Mouse (Mus musculus) lung, embryonic 14.5 days (tissue): Measurements from ENCODE around the gene Gcc2. TPM values are rescaled to one million over a fixed set of nuclear protein-coding genes. Genes with fewer than 3 reads are reported as not detected.
"Not testable (repeated sequence)": the region's sequence is repeated elsewhere in the genome, so short reads cannot be mapped to it uniquely, and the experiment has no call there.

Experiments
- ATAC-seq: fragments of 200-750 bp; cut with Nextera tagmentation; 2 replicates; pipeline ENCODE4 v1.8.0; 2017; ENCODE audit warnings: mild to moderate bottlenecking, moderate TSS enrichment, moderate library complexity; ENCODE audit not compliant: insufficient read depth
- DNase-seq: peaks from one replicate; pipeline ENCODE4 v3.0.0-alpha.2; 2015
- H3K27ac ChIP-seq: fragments of 300-500 bp; sonication (generic); 2 replicates; pipeline ENCODE4 v1.5.1; 2014; ENCODE audit warnings: low read depth, mild to moderate bottlenecking, moderate library complexity
- H3K27me3 ChIP-seq: fragments of 300-500 bp; sonication (generic); 2 replicates; pipeline ENCODE4 v1.6.1; 2014; ENCODE audit warnings: low read length, control low read depth; ENCODE audit not compliant: insufficient read depth
- H3K36me3 ChIP-seq: fragments of 300-500 bp; sonication (generic); 2 replicates; pipeline ENCODE4 v1.6.1; 2014; ENCODE audit warnings: control low read depth; ENCODE audit not compliant: insufficient read depth
- H3K4me1 ChIP-seq: fragments of 300-500 bp; sonication (generic); 2 replicates; pipeline ENCODE4 v1.6.1; 2014; ENCODE audit warnings: antibody characterized with exemption, control low read depth; ENCODE audit not compliant: insufficient read depth
- H3K4me2 ChIP-seq: fragments of 300-500 bp; sonication (generic); 2 replicates; pipeline ENCODE4 v1.6.1; 2014; ENCODE audit warnings: mild to moderate bottlenecking
- H3K4me3 ChIP-seq: fragments of 300-500 bp; sonication (generic); 2 replicates; pipeline ENCODE4 v1.5.1; 2014; ENCODE audit warnings: low read depth, low read length
- H3K9ac ChIP-seq: fragments of 300-500 bp; sonication (generic); 2 replicates; pipeline ENCODE4 v1.6.1; 2014
- H3K9me3 ChIP-seq: fragments of 300-500 bp; sonication (generic); 2 replicates; pipeline ENCODE4 v1.6.1; 2016; ENCODE audit warnings: low read depth, low read length, control low read depth
- WGBS: fragments of 180-500 bp; shearing (Covaris S2); extraction: QIAGEN DNeasy Blood & Tissue Kit; methylation state at CpG from one replicate; pipeline ENCODE4 v1.1.7; 2014; 5-methylcytosine and 5-hydroxymethylcytosine counted together
- polyA plus RNA-seq: library from polyadenylated mRNA; unstranded; fragments of >200 nt; fragmentation: Nextera tagmentation; extraction: Ambion mirVana; gene quantifications from 2 replicates; pipeline ENCODE4 v1.2.1, GENCODE M21; 2014

The Gcc2 gene
- polyA plus RNA-seq, 1 experiment from 2014 or later = 69.1 TPM

DNA sequence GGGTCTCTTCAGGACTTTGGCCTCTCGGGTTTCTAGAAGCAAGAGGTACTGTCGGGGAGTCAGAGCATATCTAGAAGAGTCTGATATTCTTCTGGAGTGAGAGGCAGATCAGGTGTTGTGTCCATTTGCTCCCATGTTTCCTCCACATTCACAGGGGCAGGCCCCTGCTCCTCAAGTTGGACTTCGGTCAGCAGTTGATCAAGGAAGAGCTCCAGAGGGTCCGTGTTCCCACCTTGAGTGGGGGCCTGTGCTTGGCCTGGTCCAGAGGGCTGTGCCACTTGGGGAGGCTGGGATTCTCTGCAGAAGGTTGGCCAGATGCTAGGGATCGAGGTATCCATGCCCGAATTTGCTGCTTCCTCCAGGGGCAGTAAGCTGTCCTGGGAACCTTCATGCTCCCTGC lies 27.5 kb upstream of the Gcc2 start:
- DNase-seq = not testable (repeated sequence)
- 81% methylated on average over 2 of the region's 6 CpGs for WGBS

DNA sequence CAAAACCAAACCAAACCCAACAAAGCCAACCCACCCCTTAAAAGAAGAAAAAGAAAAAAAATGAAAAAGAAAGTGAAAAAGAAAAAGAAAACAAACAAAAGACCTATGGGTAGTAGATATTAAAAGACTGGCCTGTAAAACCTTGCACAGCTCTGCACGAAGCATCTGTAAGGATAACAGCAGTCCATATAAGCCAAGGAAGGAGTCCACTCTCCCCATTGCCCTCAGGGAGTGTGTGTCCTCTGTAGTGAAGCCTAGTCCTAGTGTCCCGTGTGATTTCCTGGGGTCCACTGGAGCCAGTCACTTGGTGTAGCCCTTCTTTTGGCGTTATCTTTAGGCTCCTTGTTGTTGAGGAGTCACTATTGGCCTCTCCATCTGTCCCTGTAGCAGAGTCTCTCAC lies 25.3 kb upstream of the Gcc2 start:
- H3K9ac ChIP-seq = not testable (repeated sequence)
- WGBS = 51% methylated on average over 3 of the region's 3 CpGs

More for the DNA sequence above, 27.5 kb upstream of the Gcc2 start:
- H3K4me2 ChIP-seq, H3K27ac ChIP-seq, H3K4me3 ChIP-seq, H3K9ac ChIP-seq, H3K27me3 ChIP-seq, H3K4me1 ChIP-seq, ATAC-seq, H3K36me3 ChIP-seq: not testable (repeated sequence)
- H3K9me3 ChIP-seq = peaks cover 15% of the 10 kb centered on the region

DNA sequence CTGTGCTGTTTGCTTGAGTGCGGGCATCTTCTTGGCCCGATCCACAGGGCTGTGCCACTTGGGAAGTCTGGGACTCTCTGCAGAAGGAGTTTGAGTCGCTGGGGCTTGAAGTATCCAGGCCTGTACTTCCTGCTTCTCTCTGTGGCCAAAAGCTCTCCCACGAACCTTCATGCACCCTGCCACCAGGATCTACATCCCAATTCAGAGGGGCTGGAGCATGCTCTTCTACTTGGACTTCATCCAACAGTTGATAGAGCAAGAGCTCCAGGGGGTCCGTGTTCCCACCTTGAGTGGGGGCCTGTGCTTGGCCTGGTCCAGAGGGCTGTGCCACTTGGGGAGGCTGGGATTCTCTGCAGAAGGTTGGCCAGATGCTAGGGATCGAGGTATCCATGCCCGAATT lies 24.2 kb upstream of the Gcc2 start:
- peak; percentile 33 for ATAC-seq
- H3K9ac ChIP-seq, H3K4me2 ChIP-seq, H3K4me1 ChIP-seq, H3K27ac ChIP-seq, DNase-seq, H3K36me3 ChIP-seq, H3K4me3 ChIP-seq, H3K27me3 ChIP-seq: not testable (repeated sequence)
- WGBS = 83% methylated on average over 5 of the region's 7 CpGs
- peaks cover 15% of the 10 kb centered on the region for H3K9me3 ChIP-seq

More for the DNA sequence above, 25.3 kb upstream of the Gcc2 start:
- not testable (repeated sequence) for H3K4me2 ChIP-seq, H3K4me3 ChIP-seq, ATAC-seq, H3K4me1 ChIP-seq, H3K36me3 ChIP-seq, H3K27ac ChIP-seq, H3K27me3 ChIP-seq, DNase-seq
- peaks cover 15% of the 10 kb centered on the region for H3K9me3 ChIP-seq

DNA sequence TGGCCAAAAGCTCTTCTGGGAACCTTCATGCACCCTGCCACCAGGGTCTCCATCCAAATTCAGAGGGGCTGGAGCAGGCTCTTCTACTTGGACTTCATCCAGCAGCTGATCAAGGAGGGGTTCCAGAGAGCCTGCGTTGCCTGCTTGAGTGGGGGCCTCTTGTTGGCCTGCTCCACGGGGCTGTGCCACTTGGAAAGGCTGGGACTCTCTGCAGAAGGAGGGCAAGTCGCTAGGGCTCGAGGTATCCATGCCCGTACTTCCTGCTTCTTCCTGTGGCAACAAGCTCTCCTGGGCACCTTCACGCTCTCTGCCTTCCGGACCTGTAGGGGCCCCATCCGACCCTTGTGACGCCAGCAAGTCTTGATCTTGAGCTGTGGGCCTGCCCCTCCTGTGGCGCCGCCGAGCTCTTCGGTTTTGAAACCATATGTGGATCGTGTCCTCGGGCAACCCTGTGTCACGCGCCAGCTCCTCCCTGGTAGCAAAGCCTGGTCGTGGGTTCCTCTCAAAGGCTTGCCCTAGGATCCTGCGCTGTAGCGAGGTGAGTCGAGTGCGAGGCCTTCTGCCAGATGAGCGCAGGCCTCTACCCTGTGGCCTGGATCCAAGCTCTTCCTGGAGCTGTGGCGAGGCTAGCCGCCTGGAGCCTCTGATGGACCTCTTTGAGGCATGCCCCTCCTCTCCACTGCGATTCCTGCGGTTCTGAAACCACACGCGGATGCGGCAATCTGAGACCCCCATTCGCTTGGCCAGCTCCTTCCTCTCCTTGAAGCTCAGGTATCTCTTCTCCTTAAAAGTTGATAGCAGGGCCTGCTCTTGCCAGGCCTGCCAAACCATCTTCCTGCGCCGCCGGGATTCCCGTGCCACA lies 23.3 kb upstream of the Gcc2 start:
- not testable (repeated sequence) for H3K4me1 ChIP-seq, H3K27me3 ChIP-seq, H3K4me2 ChIP-seq, H3K36me3 ChIP-seq, H3K9ac ChIP-seq, H3K4me3 ChIP-seq, H3K27ac ChIP-seq
- peak; percentile 43 for DNase-seq
- peak; percentile 85 for ATAC-seq
- peaks cover 15% of the 10 kb centered on the region for H3K9me3 ChIP-seq
- WGBS = 88% methylated on average over 33 of the region's 35 CpGs

DNA sequence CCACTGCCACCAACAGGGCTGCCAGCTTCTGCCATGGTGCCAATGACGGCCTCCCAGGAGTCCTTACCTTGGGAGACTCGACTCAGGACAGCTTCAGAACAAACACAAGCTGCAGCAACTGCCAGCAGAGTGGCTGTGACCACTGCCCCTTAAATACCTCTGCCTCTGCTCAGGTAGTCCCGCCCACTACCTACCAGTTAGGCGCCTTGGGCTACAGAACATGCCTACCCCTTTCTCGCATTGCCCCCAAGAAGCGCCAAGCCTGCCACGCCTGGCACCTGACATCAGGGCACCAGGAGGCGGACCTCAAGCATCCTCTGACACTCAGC lies 22.7 kb upstream of the Gcc2 start, which contains the start of gene Duxf3:
Gene Duxf3 (minus strand): TSS at position 35 of the 329 bp plus-strand sequence.
- not testable (repeated sequence) for H3K27ac ChIP-seq, DNase-seq, H3K9ac ChIP-seq, H3K4me3 ChIP-seq, H3K36me3 ChIP-seq, H3K4me1 ChIP-seq, H3K27me3 ChIP-seq, H3K4me2 ChIP-seq
- H3K9me3 ChIP-seq = peaks cover 15% of the 10 kb centered on the region
- 73% methylated on average over 6 of the region's 8 CpGs for WGBS
- peak; percentile 52 for ATAC-seq

DNA sequence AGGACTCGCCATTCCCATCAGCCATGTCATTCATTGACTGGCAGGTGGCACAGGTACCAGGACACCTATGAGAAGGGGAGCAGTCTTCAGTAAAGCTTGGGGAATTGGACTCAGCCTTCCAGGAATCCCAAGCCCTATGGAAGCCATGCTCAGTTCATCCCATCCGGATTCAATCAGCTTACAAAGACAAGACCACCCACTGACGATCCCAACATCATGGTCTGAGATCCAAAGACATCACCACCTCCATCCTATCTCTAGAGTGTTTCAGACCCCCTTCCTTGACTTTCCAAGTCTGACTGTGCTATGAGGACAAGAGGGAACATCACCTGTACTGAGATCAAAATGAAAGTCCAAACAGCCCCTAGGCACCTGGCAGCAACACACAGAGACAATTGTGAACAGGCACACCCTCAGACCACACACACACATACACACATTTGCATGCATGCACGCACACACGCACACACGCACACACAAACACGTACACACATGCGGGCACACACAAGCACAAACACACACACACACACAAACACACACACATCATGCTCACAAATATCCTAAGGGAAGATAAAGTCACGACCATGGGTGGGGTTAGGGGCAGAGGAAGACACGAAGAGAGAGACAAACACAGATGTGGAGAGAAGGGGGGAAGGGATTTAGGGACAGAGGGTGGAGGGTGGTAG lies 22.1 kb upstream of the Gcc2 start:
- ATAC-seq = peak; percentile 45
- 71% methylated on average over 9 of the region's 10 CpGs for WGBS
- DNase-seq, H3K4me1 ChIP-seq, H3K36me3 ChIP-seq, H3K4me2 ChIP-seq, H3K4me3 ChIP-seq, H3K27ac ChIP-seq, H3K27me3 ChIP-seq, H3K9ac ChIP-seq: not testable (repeated sequence)
- H3K9me3 ChIP-seq = peaks cover 15% of the 10 kb centered on the region

DNA sequence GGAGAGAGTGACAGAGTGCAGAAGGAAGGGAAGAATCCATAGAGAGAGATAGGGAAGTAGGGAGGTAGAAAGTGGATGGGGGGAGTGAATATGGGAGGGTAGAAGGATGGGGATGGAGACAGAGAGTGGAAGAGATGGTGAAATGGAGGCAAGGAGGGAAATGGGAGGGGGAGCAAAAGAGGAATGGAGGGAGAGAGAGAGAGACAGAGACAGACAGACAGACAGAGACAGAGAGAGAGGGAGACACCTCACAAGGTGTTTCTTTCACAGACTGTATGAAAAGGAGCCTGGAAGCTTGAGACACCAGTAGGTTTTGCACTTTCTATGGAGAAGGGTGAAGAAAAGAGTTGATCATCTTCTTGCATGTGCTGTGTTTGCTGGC lies 21.6 kb upstream of the Gcc2 start:
- not testable (repeated sequence) for H3K27me3 ChIP-seq, H3K9ac ChIP-seq, H3K4me3 ChIP-seq, DNase-seq, H3K4me2 ChIP-seq, H3K4me1 ChIP-seq, H3K36me3 ChIP-seq, H3K27ac ChIP-seq
- H3K9me3 ChIP-seq = peaks cover 15% of the 10 kb centered on the region
- peak; percentile 19; the same call in 1 of the 2 replicates for ATAC-seq

DNA sequence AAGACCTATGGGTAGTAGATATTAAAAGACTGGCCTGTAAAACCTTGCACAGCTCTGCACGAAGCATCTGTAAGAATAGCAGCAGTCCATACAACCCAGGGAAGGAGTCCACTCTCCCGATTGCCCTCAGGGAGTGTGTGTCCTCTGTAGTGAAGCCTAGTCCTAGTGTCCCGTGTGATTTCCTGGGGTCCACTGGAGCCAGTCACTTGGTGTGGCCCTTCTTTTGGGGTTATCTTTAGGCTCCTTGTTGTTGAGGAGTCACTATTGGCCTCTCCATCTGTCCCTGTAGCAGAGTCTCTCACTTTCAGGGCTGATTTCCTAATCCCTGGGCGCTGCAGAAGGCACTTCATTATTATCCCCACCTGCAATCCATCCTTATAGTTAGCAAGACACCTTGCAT lies 20.3 kb upstream of the Gcc2 start:
- peaks cover 15% of the 10 kb centered on the region for H3K9me3 ChIP-seq
- not testable (repeated sequence) for H3K4me1 ChIP-seq, H3K27ac ChIP-seq, H3K9ac ChIP-seq, H3K36me3 ChIP-seq, DNase-seq, H3K4me2 ChIP-seq, ATAC-seq, H3K27me3 ChIP-seq, H3K4me3 ChIP-seq
- 79% methylated on average over 4 of the region's 4 CpGs for WGBS
